Mouse (Mus musculus): ENCODE data around the gene Mid1. TPM values are rescaled to one million over a fixed set of nuclear protein-coding genes. Genes with fewer than 3 reads are reported as not detected.
"Not testable (repeated sequence)": the region's sequence is repeated elsewhere in the genome, so short reads cannot be mapped to it uniquely, and the experiment has no call there.

Mid1 gene
- polyA plus RNA-seq, 1 experiment from 2014 or later, result 22.3 TPM

GRCm38 (mm10) chrX:170005194-170005593 is 320.2 kb downstream of the Mid1 start:
- Histone ChIP-seq H3K9me3 (peaks cover 59% of the 10 kb centered on the region), H3K4me3 (peak overlapping the region; percentile 17; the same call in 1 of the 2 replicates), H3K27ac (peak overlapping the region; percentile 69), H3K4me1 (peaks cover 44% of the 10 kb centered on the region)
- not testable (repeated sequence) for H3K36me3 ChIP-seq (replicated peaks); H3K27me3 ChIP-seq (ENCODE audit: poor library complexity, severe bottlenecking)
- DNase-seq (ENCODE audit: extremely low spot score, low spot score), result peak; percentile 55
- WGBS, result 26% methylated on average over 13 of the region's 13 CpGs

- H3K4me3 ChIP-seq; H3K27me3 ChIP-seq (ENCODE audit: poor library complexity, severe bottlenecking); H3K36me3 ChIP-seq (replicated peaks): not testable (repeated sequence)
- 36% methylated on average over 1 of the region's 1 CpGs for WGBS
- Histone ChIP-seq H3K27ac (peak overlapping the region; percentile 61), H3K4me1 (peaks cover 45% of the 10 kb centered on the region), H3K9me3 (peaks cover 60% of the 10 kb centered on the region)
- DNase-seq (ENCODE audit: extremely low spot score, low spot score), result peak; percentile 11
Observed at GRCm38 (mm10) chrX:170005695-170006297, 320.8 kb downstream of the Mid1 start.

GRCm38 (mm10) chrX:170006694-170007247 is 321.8 kb downstream of the Mid1 start:
- peaks cover 43% of the 10 kb centered on the region for H3K4me1 ChIP-seq
- 47% methylated on average over 3 of the region's 3 CpGs for WGBS
- peak overlapping the region; percentile 80 for H3K27ac ChIP-seq
- not testable (repeated sequence) for H3K27me3 ChIP-seq (ENCODE audit: poor library complexity, severe bottlenecking)
- H3K9me3 ChIP-seq, result peaks cover 62% of the 10 kb centered on the region
- DNase-seq (ENCODE audit: extremely low spot score, low spot score), result peak; percentile 60
- peaks cover 15% of the 10 kb centered on the region for H3K36me3 ChIP-seq (replicated peaks)
- H3K4me3 ChIP-seq, result 0 out of 2 replicates have a peak overlapping the region, but pooled peaks have one; percentile 0

- H3K4me3 ChIP-seq; H3K27me3 ChIP-seq (ENCODE audit: poor library complexity, severe bottlenecking): not testable (repeated sequence)
- WGBS, result 41% methylated on average over 2 of the region's 2 CpGs
- peaks cover 15% of the 10 kb centered on the region for H3K36me3 ChIP-seq (replicated peaks)
- H3K9me3 ChIP-seq, result peaks cover 59% of the 10 kb centered on the region
- peaks cover 38% of the 10 kb centered on the region for H3K4me1 ChIP-seq
- peak overlapping the region; percentile 54 for H3K27ac ChIP-seq
- DNase-seq (ENCODE audit: extremely low spot score, low spot score), result peak; percentile 44
Observed at GRCm38 (mm10) chrX:170007375-170008178, 322.6 kb downstream of the Mid1 start.

GRCm38 (mm10) chrX:170008179-170008467 is 323.1 kb downstream of the Mid1 start:
- not testable (repeated sequence) for H3K4me3 ChIP-seq; H3K27me3 ChIP-seq (ENCODE audit: poor library complexity, severe bottlenecking)
- H3K36me3 ChIP-seq (replicated peaks), result peaks cover 15% of the 10 kb centered on the region
- peaks cover 59% of the 10 kb centered on the region for H3K9me3 ChIP-seq
- peaks cover 38% of the 10 kb centered on the region for H3K4me1 ChIP-seq
- H3K27ac ChIP-seq, result peak overlapping the region; percentile 54
- peak; percentile 25 for DNase-seq (ENCODE audit: extremely low spot score, low spot score)

DNA sequence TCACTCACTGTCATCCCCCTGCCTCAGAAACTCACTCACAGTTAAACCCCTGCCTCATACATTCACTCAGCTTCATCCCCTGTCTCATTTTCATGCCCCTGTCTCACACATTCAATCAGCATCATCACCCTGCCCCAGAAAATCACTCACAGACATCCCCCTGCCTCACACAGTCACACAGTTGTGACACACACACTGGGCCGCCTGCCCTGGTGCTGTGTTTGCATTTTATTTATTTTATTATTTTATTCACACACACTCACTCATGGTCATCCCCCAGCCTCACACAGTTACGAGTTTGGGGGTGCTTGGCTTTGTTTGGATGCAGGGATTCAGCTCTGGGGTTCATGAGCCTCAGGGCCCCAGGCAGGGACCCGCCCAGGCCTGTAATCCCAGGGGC is 323.6 kb downstream of the Mid1 start:
- Histone ChIP-seq H3K9me3 (peaks cover 59% of the 10 kb centered on the region), H3K27ac (peak overlapping the region; percentile 54), H3K4me1 (peaks cover 38% of the 10 kb centered on the region), H3K36me3 (replicated peaks) (peaks cover 15% of the 10 kb centered on the region)
- H3K27me3 ChIP-seq (ENCODE audit: poor library complexity, severe bottlenecking); H3K4me3 ChIP-seq: not testable (repeated sequence)
- 48% methylated on average over 3 of the region's 3 CpGs for WGBS
- peak; percentile 19 for DNase-seq (ENCODE audit: extremely low spot score, low spot score)

- H3K27me3 ChIP-seq (ENCODE audit: poor library complexity, severe bottlenecking), result not testable (repeated sequence)
- Histone ChIP-seq H3K9me3 (peaks cover 59% of the 10 kb centered on the region), H3K27ac (peak within 1 kb of the TSS; percentile 86), H3K36me3 (replicated peaks) (peaks cover 18% of the 10 kb centered on the region), H3K4me1 (peaks cover 36% of the 10 kb centered on the region), H3K4me3 (peak within 1 kb of the TSS; percentile 50)
- whole genome bisulfite sequencing, result 85% methylated on average over 118 of the region's 118 CpGs
- peak; percentile 85 for DNase-seq (ENCODE audit: extremely low spot score, low spot score)
Observed at GRCm38 (mm10) chrX:170009016-170009750, 324.2 kb downstream of the Mid1 start, which contains the start of gene Gm21887. Gene Gm21887 (plus strand): TSS chrX:170009659.

DNA sequence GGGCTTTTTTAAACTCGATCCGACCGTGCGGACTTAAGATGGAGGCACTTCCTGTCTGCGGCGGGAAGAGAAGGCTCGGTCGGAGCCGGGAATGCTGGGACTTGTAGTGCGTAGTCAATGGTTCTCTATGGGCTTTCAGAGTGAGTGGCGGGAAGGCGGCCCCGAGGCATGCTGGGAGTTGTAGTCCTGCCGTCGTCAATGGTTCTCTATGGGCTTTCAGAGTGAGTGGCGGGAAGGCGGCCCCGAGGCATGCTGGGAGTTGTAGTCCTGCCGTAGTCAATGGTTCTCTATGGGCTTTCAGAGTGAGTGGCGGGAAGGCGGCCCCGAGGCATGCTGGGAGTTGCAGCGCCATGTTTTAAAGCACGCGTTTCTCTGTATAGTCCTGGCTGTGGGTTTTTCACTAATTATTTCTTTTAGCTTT is 324.8 kb downstream of the Mid1 start:
- peak overlapping the region; percentile 86 for H3K27ac ChIP-seq
- peak overlapping the region; percentile 50 for H3K4me3 ChIP-seq
- WGBS, result 57% methylated on average over 25 of the region's 25 CpGs
- peaks cover 56% of the 10 kb centered on the region for H3K9me3 ChIP-seq
- H3K27me3 ChIP-seq (ENCODE audit: poor library complexity, severe bottlenecking), result not testable (repeated sequence)
- peaks cover 31% of the 10 kb centered on the region for H3K4me1 ChIP-seq
- peak; percentile 95 for DNase-seq (ENCODE audit: extremely low spot score, low spot score)
- peaks cover 20% of the 10 kb centered on the region for H3K36me3 ChIP-seq (replicated peaks)

GRCm38 (mm10) chrX:170010581-170011528 is 325.9 kb downstream of the Mid1 start:
- H3K27ac ChIP-seq; H3K27me3 ChIP-seq (ENCODE audit: poor library complexity, severe bottlenecking): not testable (repeated sequence)
- Histone ChIP-seq H3K4me3 (peak overlapping the region; percentile 50), H3K36me3 (replicated peaks) (peaks cover 20% of the 10 kb centered on the region), H3K4me1 (peaks cover 27% of the 10 kb centered on the region), H3K9me3 (peaks cover 50% of the 10 kb centered on the region)
- WGBS, result 88% methylated on average over 97 of the region's 97 CpGs
- DNase-seq (ENCODE audit: extremely low spot score, low spot score), result peak; percentile 60

- not testable (repeated sequence) for DNase-seq (ENCODE audit: extremely low spot score, low spot score); H3K27me3 ChIP-seq (ENCODE audit: poor library complexity, severe bottlenecking); H3K4me3 ChIP-seq; H3K27ac ChIP-seq
- Histone ChIP-seq H3K4me1 (peaks cover 27% of the 10 kb centered on the region), H3K36me3 (replicated peaks) (peaks cover 26% of the 10 kb centered on the region), H3K9me3 (peaks cover 54% of the 10 kb centered on the region)
- WGBS, result 73% methylated on average over 6 of the region's 10 CpGs
Observed at GRCm38 (mm10) chrX:170011529-170011879, 326.5 kb downstream of the Mid1 start.

- not testable (repeated sequence) for DNase-seq (ENCODE audit: extremely low spot score, low spot score); H3K27me3 ChIP-seq (ENCODE audit: poor library complexity, severe bottlenecking)
- WGBS, result 100% methylated on average over 4 of the region's 13 CpGs
Observed at GRCm38 (mm10) chrX:170013421-170013820, 328.4 kb downstream of the Mid1 start.

GRCm38 (mm10) chrX:170014038-170014437 is 329.0 kb downstream of the Mid1 start:
- peaks cover 47% of the 10 kb centered on the region for H3K9me3 ChIP-seq
- 80% methylated on average over 9 of the region's 13 CpGs for WGBS
- DNase-seq (ENCODE audit: extremely low spot score, low spot score), result not testable (repeated sequence)

More at GRCm38 (mm10) chrX:170013421-170013820, 328.4 kb downstream of the Mid1 start:
- peaks cover 13% of the 10 kb centered on the region for H3K4me1 ChIP-seq
- H3K9me3 ChIP-seq, result peaks cover 47% of the 10 kb centered on the region
- not testable (repeated sequence) for H3K27ac ChIP-seq, H3K4me3 ChIP-seq
- H3K36me3 ChIP-seq (replicated peaks), result peaks cover 42% of the 10 kb centered on the region

More at GRCm38 (mm10) chrX:170014038-170014437, 329.0 kb downstream of the Mid1 start:
- H3K4me3 ChIP-seq; H3K27ac ChIP-seq; H3K27me3 ChIP-seq (ENCODE audit: poor library complexity, severe bottlenecking); H3K4me1 ChIP-seq: not testable (repeated sequence)
- peaks cover 48% of the 10 kb centered on the region for H3K36me3 ChIP-seq (replicated peaks)

Measured in forebrain, embryonic 10.5 days (tissue).